Mouse (Mus musculus): Measurements from ENCODE around the gene Gm49336. TPM values are rescaled to one million over a fixed set of nuclear protein-coding genes. Genes with fewer than 3 reads are reported as not detected.

Gene Gm49336
- polyA plus RNA-seq (2014; fragmentation: Nextera tagmentation; extraction: Ambion mirVana) = 62.7 and 66.2 TPM in 2 replicates

GRCm38 (mm10) chr14:60251281-60252003 is at the start of gene Gm49336, which contains the start of gene Nupl1:
Gene Gm49336, minus strand, starts transcription at chr14:60251507.
Gene Nupl1, minus strand, starts transcription at chr14:60251431.
- H3K4me2 ChIP-seq (replicated peaks; ENCODE audit: low read depth, low read length) = peak within 1 kb of the TSS; percentile 64
- WGBS = under 1% methylated on average over 62 of the region's 62 CpGs

GRCm38 (mm10) chr14:60301024-60301423 is 49.7 kb upstream of the Gm49336 start:
- H3K27ac ChIP-seq (ENCODE audit: low read length) = no peak overlapping the region
- H3K4me2 ChIP-seq (replicated peaks; ENCODE audit: low read depth, low read length) = no peak overlapping the region
- no peaks in the 10 kb centered on the region for H3K9me3 ChIP-seq (ENCODE audit: control insufficient read depth, low read depth, low read length)
- no peaks in the 10 kb centered on the region for H3K4me1 ChIP-seq (ENCODE audit: control insufficient read depth, insufficient read depth, low read length)
- 52% methylated on average over 6 of the region's 6 CpGs for WGBS
- H3K4me3 ChIP-seq (ENCODE audit: low read depth, low read length) = no peak overlapping the region
- no peak overlapping the region for H3K9ac ChIP-seq (replicated peaks; ENCODE audit: low read depth, low read length)
- H3K27me3 ChIP-seq (ENCODE audit: control insufficient read depth, insufficient read depth, low read length) = no peaks in the 10 kb centered on the region
- H3K36me3 ChIP-seq (ENCODE audit: control insufficient read depth, insufficient read depth, low read length) = peaks cover 9% of the 10 kb centered on the region
- no peak for ATAC-seq (ENCODE audit: insufficient number of reproducible peaks, insufficient read depth, low FRiP score, low read depth)

More at GRCm38 (mm10) chr14:60251281-60252003, at the start of gene Gm49336, which contains the start of gene Nupl1:
- Histone ChIP-seq H3K4me3 (ENCODE audit: low read depth, low read length) (peak within 1 kb of the TSS; percentile 88), H3K4me1 (ENCODE audit: control insufficient read depth, insufficient read depth, low read length) (peaks cover 13% of the 10 kb centered on the region; the same call in 1 of the 2 replicates), H3K27ac (ENCODE audit: low read length) (peak within 1 kb of the TSS; percentile 87), H3K9ac (replicated peaks; ENCODE audit: low read depth, low read length) (peak within 1 kb of the TSS; percentile 98), H3K36me3 (ENCODE audit: control insufficient read depth, insufficient read depth, low read length) (no peaks in the 10 kb centered on the region), H3K27me3 (ENCODE audit: control insufficient read depth, insufficient read depth, low read length) (no peaks in the 10 kb centered on the region), H3K9me3 (ENCODE audit: control insufficient read depth, low read depth, low read length) (no peaks in the 10 kb centered on the region)
- peak; percentile 100 for ATAC-seq (ENCODE audit: insufficient number of reproducible peaks, insufficient read depth, low FRiP score, low read depth)

- Histone ChIP-seq H3K4me3 (ENCODE audit: low read depth, low read length) (no peak overlapping the region), H3K9ac (replicated peaks; ENCODE audit: low read depth, low read length) (no peak overlapping the region), H3K4me2 (replicated peaks; ENCODE audit: low read depth, low read length) (no peak overlapping the region), H3K27ac (ENCODE audit: low read length) (no peak overlapping the region), H3K27me3 (ENCODE audit: control insufficient read depth, insufficient read depth, low read length) (no peaks in the 10 kb centered on the region), H3K9me3 (ENCODE audit: control insufficient read depth, low read depth, low read length) (no peaks in the 10 kb centered on the region), H3K36me3 (ENCODE audit: control insufficient read depth, insufficient read depth, low read length) (peaks cover 9% of the 10 kb centered on the region), H3K4me1 (ENCODE audit: control insufficient read depth, insufficient read depth, low read length) (no peaks in the 10 kb centered on the region)
- 73% methylated on average over 14 of the region's 14 CpGs for WGBS
- ATAC-seq (ENCODE audit: insufficient number of reproducible peaks, insufficient read depth, low FRiP score, low read depth) = no peak
Observed at GRCm38 (mm10) chr14:60300224-60300991, 49.1 kb upstream of the Gm49336 start.

GRCm38 (mm10) chr14:60295531-60295930 is 44.2 kb upstream of the Gm49336 start:
- Histone ChIP-seq H3K27ac (ENCODE audit: low read length) (no peak overlapping the region), H3K4me2 (replicated peaks; ENCODE audit: low read depth, low read length) (no peak overlapping the region), H3K4me1 (ENCODE audit: control insufficient read depth, insufficient read depth, low read length) (no peaks in the 10 kb centered on the region), H3K9me3 (ENCODE audit: control insufficient read depth, low read depth, low read length) (no peaks in the 10 kb centered on the region), H3K9ac (replicated peaks; ENCODE audit: low read depth, low read length) (no peak overlapping the region), H3K4me3 (ENCODE audit: low read depth, low read length) (no peak overlapping the region), H3K36me3 (ENCODE audit: control insufficient read depth, insufficient read depth, low read length) (peaks cover 11% of the 10 kb centered on the region), H3K27me3 (ENCODE audit: control insufficient read depth, insufficient read depth, low read length) (no peaks in the 10 kb centered on the region)
- no peak for ATAC-seq (ENCODE audit: insufficient number of reproducible peaks, insufficient read depth, low FRiP score, low read depth)
- 60% methylated on average over 1 of the region's 1 CpGs for WGBS

- H3K4me2 ChIP-seq (replicated peaks; ENCODE audit: low read depth, low read length) = no peak overlapping the region
- ATAC-seq (ENCODE audit: insufficient number of reproducible peaks, insufficient read depth, low FRiP score, low read depth) = no peak
- WGBS = 84% methylated on average over 4 of the region's 4 CpGs
- peaks cover 4% of the 10 kb centered on the region; the same call in 1 of the 2 replicates for H3K36me3 ChIP-seq (ENCODE audit: control insufficient read depth, insufficient read depth, low read length)
- no peak overlapping the region for H3K9ac ChIP-seq (replicated peaks; ENCODE audit: low read depth, low read length)
- H3K27ac ChIP-seq (ENCODE audit: low read length) = no peak overlapping the region
- H3K9me3 ChIP-seq (ENCODE audit: control insufficient read depth, low read depth, low read length) = no peaks in the 10 kb centered on the region
- H3K4me1 ChIP-seq (ENCODE audit: control insufficient read depth, insufficient read depth, low read length) = no peaks in the 10 kb centered on the region
- no peak overlapping the region for H3K4me3 ChIP-seq (ENCODE audit: low read depth, low read length)
- no peaks in the 10 kb centered on the region for H3K27me3 ChIP-seq (ENCODE audit: control insufficient read depth, insufficient read depth, low read length)
Observed at GRCm38 (mm10) chr14:60290363-60290762, 39.1 kb upstream of the Gm49336 start.

GRCm38 (mm10) chr14:60286194-60286863 is 35.0 kb upstream of the Gm49336 start:
- WGBS = 82% methylated on average over 7 of the region's 7 CpGs
- peaks cover 7% of the 10 kb centered on the region; the same call in 1 of the 2 replicates for H3K36me3 ChIP-seq (ENCODE audit: control insufficient read depth, insufficient read depth, low read length)
- no peak overlapping the region for H3K9ac ChIP-seq (replicated peaks; ENCODE audit: low read depth, low read length)
- H3K9me3 ChIP-seq (ENCODE audit: control insufficient read depth, low read depth, low read length) = no peaks in the 10 kb centered on the region
- no peak for ATAC-seq (ENCODE audit: insufficient number of reproducible peaks, insufficient read depth, low FRiP score, low read depth)
- H3K27ac ChIP-seq (ENCODE audit: low read length) = no peak overlapping the region
- H3K4me2 ChIP-seq (replicated peaks; ENCODE audit: low read depth, low read length) = no peak overlapping the region
- no peak overlapping the region for H3K4me3 ChIP-seq (ENCODE audit: low read depth, low read length)
- no peaks in the 10 kb centered on the region for H3K27me3 ChIP-seq (ENCODE audit: control insufficient read depth, insufficient read depth, low read length)
- H3K4me1 ChIP-seq (ENCODE audit: control insufficient read depth, insufficient read depth, low read length) = no peaks in the 10 kb centered on the region

GRCm38 (mm10) chr14:60275301-60276276 is 24.3 kb upstream of the Gm49336 start:
- H3K27me3 ChIP-seq (ENCODE audit: control insufficient read depth, insufficient read depth, low read length) = no peaks in the 10 kb centered on the region
- no peak overlapping the region for H3K4me3 ChIP-seq (ENCODE audit: low read depth, low read length)
- no peaks in the 10 kb centered on the region; the same call in 1 of the 2 replicates for H3K36me3 ChIP-seq (ENCODE audit: control insufficient read depth, insufficient read depth, low read length)
- H3K4me1 ChIP-seq (ENCODE audit: control insufficient read depth, insufficient read depth, low read length) = no peaks in the 10 kb centered on the region
- H3K4me2 ChIP-seq (replicated peaks; ENCODE audit: low read depth, low read length) = no peak overlapping the region
- no peaks in the 10 kb centered on the region for H3K9me3 ChIP-seq (ENCODE audit: control insufficient read depth, low read depth, low read length)
- H3K9ac ChIP-seq (replicated peaks; ENCODE audit: low read depth, low read length) = no peak overlapping the region
- 72% methylated on average over 7 of the region's 7 CpGs for WGBS
- peak overlapping the region; percentile 22; the same call in 1 of the 2 replicates for H3K27ac ChIP-seq (ENCODE audit: low read length)
- peak; percentile 91 for ATAC-seq (ENCODE audit: insufficient number of reproducible peaks, insufficient read depth, low FRiP score, low read depth)

Measured in stomach, embryonic 14.5 days (tissue).